In the genomic region with DNA sequence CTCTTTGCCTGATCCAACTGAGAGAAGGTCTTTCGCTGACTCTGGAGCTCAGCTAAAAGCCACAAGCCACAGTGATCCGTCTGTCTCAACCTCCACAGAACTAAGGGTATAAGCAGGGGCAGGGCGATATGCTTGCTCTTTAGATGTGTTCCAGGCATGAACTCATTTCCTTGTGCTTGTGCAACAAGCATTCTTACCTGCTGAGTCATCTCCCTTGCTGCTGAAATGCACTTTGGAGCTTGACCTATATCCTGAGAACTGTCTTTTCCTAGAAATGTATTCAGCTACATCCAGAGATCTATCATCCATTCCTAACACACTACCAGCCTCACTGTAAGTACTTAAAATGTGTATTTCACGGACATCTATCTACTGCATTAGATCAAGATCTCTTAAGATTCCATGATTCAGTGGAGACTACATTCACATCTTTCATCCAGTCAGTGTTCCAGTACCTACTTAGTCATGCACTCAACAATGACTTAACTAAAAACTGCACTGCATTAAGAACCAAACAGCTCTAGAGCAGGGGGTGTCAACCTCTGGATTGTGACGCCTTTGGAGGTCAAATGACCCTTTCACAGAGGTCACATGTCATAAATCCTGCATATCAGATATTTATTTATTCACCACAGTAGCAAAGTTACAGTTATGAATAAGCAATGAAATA, we compare ENCODE assay signal across 11 mouse cellular contexts. TPM values are rescaled to one million over a fixed set of nuclear protein-coding genes. Genes with fewer than 3 reads are reported as not detected.
DNase-seq lines count a peak whose midpoint lies in the region; ATAC-seq lines count a peak whose summit lies in the region.
"Had no signal": no experiment of that assay in that cellular context is flagged by ENCODE, and none has a peak within 500 bp of the region (broad histone marks: within the 10 kb centered on the region; RNA-seq: fewer than 3 reads in every experiment).

No protein-coding gene starts in this region.

- no peaks in the 10 kb centered on the region for H3K4me1 ChIP-seq in kidney, embryonic 14.5 days (ENCODE audit: control insufficient read depth, insufficient read depth, low read length)
- peaks cover 4% of the 10 kb centered on the region; the same call in 1 of the 2 replicates for H3K4me1 ChIP-seq in intestine, embryonic 14.5 days (replicated peaks; ENCODE audit: control insufficient read depth, insufficient read depth, low read length)
- H3K4me1 ChIP-seq: hindbrain, embryonic 15.5 days had no signal

- H3K27ac ChIP-seq in kidney, embryonic 14.5 days (ENCODE audit: low read depth, low read length), result no peak overlapping the region
- no peak overlapping the region; the same call in 1 of the 2 replicates for H3K27ac ChIP-seq in intestine, embryonic 14.5 days (ENCODE audit: low read depth)
- H3K27ac ChIP-seq: hindbrain, embryonic 15.5 days had no signal

- H3K4me2 ChIP-seq in kidney, embryonic 14.5 days (replicated peaks; ENCODE audit: low read depth, low read length), result no peak overlapping the region
- H3K4me2 ChIP-seq in intestine, embryonic 14.5 days (ENCODE audit: low read length), result no peak overlapping the region
- H3K4me2 ChIP-seq: hindbrain, embryonic 15.5 days had no signal

- WGBS in kidney, embryonic 14.5 days, result 63% methylated on average over 5 of the region's 5 CpGs
- 58% methylated on average over 5 of the region's 5 CpGs for whole genome bisulfite sequencing in intestine, embryonic 14.5 days

- H3K9ac ChIP-seq in kidney, embryonic 14.5 days (ENCODE audit: low read depth, low read length), result no peak overlapping the region
- no peak overlapping the region for H3K9ac ChIP-seq in intestine, embryonic 14.5 days (ENCODE audit: low read length)
- H3K9ac ChIP-seq: hindbrain, embryonic 15.5 days had no signal

- H3K4me3 ChIP-seq in kidney, embryonic 14.5 days (ENCODE audit: low read length), result no peak overlapping the region
- no peak overlapping the region for H3K4me3 ChIP-seq in intestine, embryonic 14.5 days (ENCODE audit: low read depth, low read length)
- H3K4me3 ChIP-seq: hindbrain, embryonic 15.5 days had no signal

- H3K36me3 ChIP-seq in kidney, embryonic 14.5 days (ENCODE audit: control insufficient read depth, insufficient read depth, low read length), result no peaks in the 10 kb centered on the region
- no peaks in the 10 kb centered on the region for H3K36me3 ChIP-seq in intestine, embryonic 14.5 days (ENCODE audit: control insufficient read depth, insufficient read depth, low read length)
- H3K36me3 ChIP-seq: hindbrain, embryonic 15.5 days had no signal

- peak; percentile 31 for DNase-seq in kidney, adult 9 months
- peak; percentile 2 to 8 for DNase-seq in urinary bladder, postnatal 36 days (ENCODE audit: low spot score in 2 of 2)
- no peak for DNase-seq in urinary bladder, postnatal 10 days (ENCODE audit: low spot score)
- DNase-seq in intestine, embryonic 14.5 days (ENCODE audit: low spot score), result peak; percentile 53
- no peak for DNase-seq in left cerebral cortex, adult 18-20 months (ENCODE audit: low spot score in 2 of 2)
- DNase-seq in gastrocnemius, postnatal 25 days, result no peak
- DNase-seq: cerebellum, postnatal 14 days; gastrocnemius, postnatal 14 days had no signal

- H3K9me3 ChIP-seq in kidney, embryonic 14.5 days (ENCODE audit: control insufficient read depth, low read length), result no peaks in the 10 kb centered on the region
- no peaks in the 10 kb centered on the region for H3K9me3 ChIP-seq in intestine, embryonic 14.5 days (ENCODE audit: control insufficient read depth, low read length)
- H3K9me3 ChIP-seq: hindbrain, embryonic 15.5 days had no signal

- no peaks in the 10 kb centered on the region for H3K27me3 ChIP-seq in kidney, embryonic 14.5 days (ENCODE audit: control insufficient read depth, insufficient read depth, low read length)
- no peaks in the 10 kb centered on the region for H3K27me3 ChIP-seq in intestine, embryonic 14.5 days (replicated peaks; ENCODE audit: control insufficient read depth, insufficient read depth, low read length)
- H3K27me3 ChIP-seq: hindbrain, embryonic 15.5 days had no signal

- ATAC-seq in kidney, embryonic 14.5 days (ENCODE audit: low FRiP score, low TSS enrichment), result no peak
- no peak for ATAC-seq in intestine, embryonic 14.5 days (replicated peaks; ENCODE audit: low FRiP score, low TSS enrichment, low read depth)

RNA-seq across cellular contexts. Expression of gene Rbms3, which starts 58.4 kb away (rescaled TPM):
- polyA plus RNA-seq in kidney, embryonic 14.5 days (2014; fragmentation: Nextera tagmentation; extraction: Ambion mirVana), result 50.2 and 73.4 TPM in 2 replicates
- 68.6 and 75.3 TPM in 2 replicates for polyA plus RNA-seq in intestine, embryonic 14.5 days (2014; fragmentation: Nextera tagmentation; extraction: Ambion mirVana)
- total RNA-seq in left cerebral cortex, adult 18-20 months (2021), result 10 to 100 TPM; 11.6 to 12.9 TPM
- 10 to 100 TPM; 10.6 to 10.9 TPM for total RNA-seq in gastrocnemius, postnatal 25 days (2021)
- total RNA-seq: monocyte, adult 5-6 weeks had no signal

Comparison
In these comparisons a context has a peak if more than half of its experiments do, and no peak if none do; other contexts are left out.
1. DNase-seq: peak in kidney, adult 9 months (single experiment), urinary bladder, postnatal 36 days (2 of 2) and intestine, embryonic 14.5 days (single experiment); none in urinary bladder, postnatal 10 days (single experiment), left cerebral cortex, adult 18-20 months (0 of 2) and gastrocnemius, postnatal 25 days (single experiment).